In the genomic region with DNA sequence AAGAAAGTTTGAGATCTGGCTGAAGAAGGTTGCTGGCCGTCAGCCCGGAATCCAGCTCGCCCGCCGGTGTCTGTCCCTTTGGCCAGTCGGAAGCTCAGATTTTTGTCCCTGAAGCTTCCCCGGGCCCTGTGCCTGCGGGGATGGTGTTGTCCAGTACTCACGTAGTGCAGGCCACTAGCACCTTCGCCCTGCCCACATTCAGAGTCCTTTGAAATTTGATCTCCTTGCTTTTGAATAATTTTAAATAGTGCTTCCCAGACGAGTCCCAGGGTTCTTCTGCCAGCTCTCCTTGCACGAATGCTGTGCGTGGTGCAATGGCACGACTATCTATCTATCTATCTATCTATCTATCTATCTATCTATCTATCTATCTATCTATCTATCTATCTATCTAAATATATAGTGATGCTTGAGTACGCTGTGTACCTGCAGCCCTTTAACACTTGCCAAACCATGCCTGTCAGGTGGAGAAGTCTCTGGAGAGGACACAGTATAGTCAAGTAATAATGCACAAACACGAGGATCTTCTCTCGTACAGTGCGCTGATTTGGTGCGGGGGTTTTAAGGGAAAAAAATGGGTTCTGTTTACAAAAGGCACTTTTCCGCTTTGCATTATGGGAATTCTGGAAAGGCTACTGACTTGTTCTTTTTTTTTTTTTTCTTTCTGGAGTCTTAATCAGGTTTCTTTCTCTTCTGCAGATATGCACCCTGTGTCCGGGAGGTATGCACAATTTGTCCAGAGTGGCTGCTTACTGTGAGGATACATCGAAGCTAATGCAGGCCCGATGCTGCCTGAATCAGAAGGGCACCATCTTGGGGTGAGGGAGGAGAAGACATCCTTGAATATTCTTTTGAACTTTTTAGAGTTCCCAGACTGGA, we compare ENCODE assay signal across 8 mouse cellular contexts. TPM values are rescaled to one million over a fixed set of nuclear protein-coding genes. Genes with fewer than 3 reads are reported as not detected.
A peak's percentile ranks its signal among the peaks of the same experiment; 100 is the strongest.
DNase-seq lines count a peak whose midpoint lies in the region; ATAC-seq and TF ChIP-seq lines count a peak whose summit lies in the region.

A gene (minus strand): TSS at position 162 of the 879 bp plus-strand sequence.

- in situ Hi-C loops in CH12.LX (cut with MboI; ENCODE audit: low pct_ligation_motif_present, low pct_unique_long_range_greater_than_20kb, low sequenced_read_pairs): no loop called here

- peak within 1 kb of the TSS; percentile 86 for H3K4me2 ChIP-seq in CH12.LX (ENCODE audit: insufficient read depth, low read depth, poor library complexity, severe bottlenecking)
- peak within 1 kb of the TSS; percentile 83 for H3K4me2 ChIP-seq in embryonic facial prominence, embryonic 13.5 days
- peak within 1 kb of the TSS; percentile 94 for H3K4me2 ChIP-seq in heart, postnatal 0 days (ENCODE audit: low read depth, low read length)
- peak within 1 kb of the TSS; percentile 96 for H3K4me2 ChIP-seq in liver, embryonic 16.5 days (ENCODE audit: low read depth, low read length)
- peak within 1 kb of the TSS; percentile 73 for H3K4me2 ChIP-seq in neural tube, embryonic 12.5 days (replicated peaks)

- DNase-seq in CH12.LX (ENCODE audit: extremely low read depth): peak; percentile 74
- DNase-seq in adrenal gland, postnatal 25 days: no peak
- peak; percentile 78 for DNase-seq in heart, postnatal 0 days (ENCODE audit: low spot score)
- DNase-seq in kidney, postnatal 36 days: peak; percentile 57 to 58
- peak; percentile 53 for DNase-seq in thymus, postnatal 25 days

- no peak for TF ChIP-seq RAD21 in CH12.LX (IDR thresholded peaks at IDR 0.05; ENCODE audit: low read depth, low read length)

- H3K79me2 ChIP-seq in CH12.LX (replicated peaks; ENCODE audit: control insufficient read depth, extremely low read depth, insufficient read depth, poor library complexity, severe bottlenecking): peaks cover 3% of the 10 kb centered on the region; the same call in 1 of the 2 replicates

- H3K36me3 ChIP-seq in CH12.LX (replicated peaks in 1 of 2; ENCODE audit: control insufficient read depth in 1 of 2, insufficient read depth in 1 of 2, low read length in 1 of 2): peaks cover 9 to 29% of the 10 kb centered on the region in 2 experiments
- peaks cover 10% of the 10 kb centered on the region for H3K36me3 ChIP-seq in embryonic facial prominence, embryonic 13.5 days
- H3K36me3 ChIP-seq in heart, postnatal 0 days (replicated peaks; ENCODE audit: control insufficient read depth, insufficient read depth, low read length): 0 out of 2 replicates have a peak, but pooled peaks cover 18% of the 10 kb centered on the region
- no peaks in the 10 kb centered on the region for H3K36me3 ChIP-seq in liver, embryonic 16.5 days (ENCODE audit: control insufficient read depth, insufficient read depth)
- H3K36me3 ChIP-seq in neural tube, embryonic 12.5 days: peaks cover 7% of the 10 kb centered on the region; the same call in 1 of the 2 replicates

- TF ChIP-seq EP300 in CH12.LX (IDR thresholded peaks at IDR 0.05; ENCODE audit: low read length): no peak
- no peak for TF ChIP-seq EP300 in heart, postnatal 0 days (IDR thresholded peaks at IDR 0.05; ENCODE audit: low read depth)

- H3K27ac ChIP-seq in CH12.LX (ENCODE audit: insufficient read depth, low read depth): peak within 1 kb of the TSS; percentile 76
- peak within 1 kb of the TSS; percentile 92 for H3K27ac ChIP-seq in embryonic facial prominence, embryonic 13.5 days
- H3K27ac ChIP-seq in heart, postnatal 0 days (ENCODE audit: low read depth): peak within 1 kb of the TSS; percentile 98
- peak within 1 kb of the TSS; percentile 93 for H3K27ac ChIP-seq in liver, embryonic 16.5 days (ENCODE audit: low read length)
- H3K27ac ChIP-seq in neural tube, embryonic 12.5 days: peak within 1 kb of the TSS; percentile 82

- H3K4me3 ChIP-seq in CH12.LX (replicated peaks in 1 of 3; ENCODE audit: low read depth in 2 of 3, low read length in 2 of 3, poor library complexity in 1 of 3): peak within 1 kb of the TSS; percentile 78 to 89 (median 89)
- H3K4me3 ChIP-seq in embryonic facial prominence, embryonic 13.5 days: peak within 1 kb of the TSS; percentile 76
- H3K4me3 ChIP-seq in heart, postnatal 0 days (ENCODE audit: low read depth, low read length): peak within 1 kb of the TSS; percentile 83
- peak within 1 kb of the TSS; percentile 92 for H3K4me3 ChIP-seq in liver, embryonic 16.5 days (ENCODE audit: low read depth, low read length)
- H3K4me3 ChIP-seq in neural tube, embryonic 12.5 days: peak within 1 kb of the TSS; percentile 67

- 0 out of 2 replicates have a peak, but pooled peaks have one; percentile 5 for ATAC-seq in embryonic facial prominence, embryonic 13.5 days (ENCODE audit: insufficient number of reproducible peaks, insufficient read depth, low FRiP score, low TSS enrichment, low read depth)
- peak; percentile 59 for ATAC-seq in heart, postnatal 0 days (ENCODE audit: insufficient read depth, low read depth)
- peak; percentile 17 for ATAC-seq in liver, embryonic 16.5 days (ENCODE audit: low read depth)
- peak; percentile 44 for ATAC-seq in neural tube, embryonic 12.5 days (ENCODE audit: low FRiP score, low read depth)

- no peaks in the 10 kb centered on the region for H3K9me3 ChIP-seq in CH12.LX (replicated peaks; ENCODE audit: low read length)
- H3K9me3 ChIP-seq in embryonic facial prominence, embryonic 13.5 days: no peaks in the 10 kb centered on the region
- H3K9me3 ChIP-seq in heart, postnatal 0 days (replicated peaks; ENCODE audit: control insufficient read depth, low read length): no peaks in the 10 kb centered on the region
- no peaks in the 10 kb centered on the region for H3K9me3 ChIP-seq in liver, embryonic 16.5 days (replicated peaks; ENCODE audit: control insufficient read depth, low read length)
- H3K9me3 ChIP-seq in neural tube, embryonic 12.5 days: no peaks in the 10 kb centered on the region

- H3K27me3 ChIP-seq in CH12.LX (replicated peaks): no peaks in the 10 kb centered on the region
- H3K27me3 ChIP-seq in embryonic facial prominence, embryonic 13.5 days: no peaks in the 10 kb centered on the region
- no peaks in the 10 kb centered on the region for H3K27me3 ChIP-seq in heart, postnatal 0 days (ENCODE audit: control insufficient read depth, insufficient read depth, low read length)
- no peaks in the 10 kb centered on the region for H3K27me3 ChIP-seq in liver, embryonic 16.5 days (ENCODE audit: control insufficient read depth, insufficient read depth, low read depth, low read length)
- H3K27me3 ChIP-seq in neural tube, embryonic 12.5 days (replicated peaks): no peaks in the 10 kb centered on the region

- peak within 1 kb of the TSS; percentile 83 for H3K9ac ChIP-seq in CH12.LX (ENCODE audit: insufficient read depth, low read depth)
- H3K9ac ChIP-seq in embryonic facial prominence, embryonic 13.5 days: peak within 1 kb of the TSS; percentile 91
- H3K9ac ChIP-seq in heart, postnatal 0 days (replicated peaks; ENCODE audit: low read depth, low read length): peak within 1 kb of the TSS; percentile 86
- peak within 1 kb of the TSS; percentile 92 for H3K9ac ChIP-seq in liver, embryonic 16.5 days (ENCODE audit: low read depth, low read length)
- peak within 1 kb of the TSS; percentile 80 for H3K9ac ChIP-seq in neural tube, embryonic 12.5 days

- under 1% methylated on average over 23 of the region's 23 CpGs for WGBS in embryonic facial prominence, embryonic 13.5 days
- WGBS in heart, postnatal 0 days: under 1% methylated on average over 23 of the region's 23 CpGs
- WGBS in liver, embryonic 16.5 days (ENCODE audit: insufficient replicate concordance): under 1% methylated on average over 23 of the region's 23 CpGs
- WGBS in neural tube, embryonic 12.5 days: under 1% methylated on average over 23 of the region's 23 CpGs

- dilution Hi-C loops in CH12.LX (cut with MboI; ENCODE audit: extremely low pct_ligation_motif_present, extremely low pct_unique_long_range_greater_than_20kb, low sequenced_read_pairs): no loop called here

- TF ChIP-seq POLR2A in CH12.LX (IDR thresholded peaks at IDR 0.05; ENCODE audit: low read depth, low read length): no peak

- peak; percentile 26 to 67; a peak in 2 of 4 replicates for TF ChIP-seq CTCF in CH12.LX (conservative IDR thresholded peaks at IDR 0.05 in 1 of 2, IDR thresholded peaks at IDR 0.05 in 1 of 2; ENCODE audit: low read depth in 2 of 2, low read length in 2 of 2)
- TF ChIP-seq CTCF in heart, postnatal 0 days (IDR thresholded peaks at IDR 0.05; ENCODE audit: low read depth): peak; percentile 63

- H3K4me1 ChIP-seq in CH12.LX (ENCODE audit: control insufficient read depth in 1 of 2, insufficient read depth in 2 of 2): peaks cover 0 to 30% of the 10 kb centered on the region in 2 experiments; a peak in 2 of 4 replicates
- H3K4me1 ChIP-seq in embryonic facial prominence, embryonic 13.5 days: peaks cover 12% of the 10 kb centered on the region
- H3K4me1 ChIP-seq in heart, postnatal 0 days (ENCODE audit: control insufficient read depth, insufficient read depth): peaks cover 6% of the 10 kb centered on the region; the same call in 1 of the 2 replicates
- H3K4me1 ChIP-seq in liver, embryonic 16.5 days (ENCODE audit: control insufficient read depth, low read depth, low read length): peaks cover 18% of the 10 kb centered on the region
- peaks cover 7% of the 10 kb centered on the region for H3K4me1 ChIP-seq in neural tube, embryonic 12.5 days

TF ChIP-seq in CH12.LX, 34 proteins besides CTCF, POLR2A, EP300 and RAD21 (continues in another document):
- TF ChIP-seq ZKSCAN1 (IDR thresholded peaks at IDR 0.05; ENCODE audit: borderline replicate concordance, low read depth, low read length): no peak
- no peak for TF ChIP-seq RCOR1 (conservative IDR thresholded peaks at IDR 0.05; ENCODE audit: low read depth, low read length)
- no peak for TF ChIP-seq MAZ (IDR thresholded peaks at IDR 0.05; ENCODE audit: low read depth, low read length)
- no peak for TF ChIP-seq USF1 (IDR thresholded peaks at IDR 0.05; ENCODE audit: low read depth, low read length)
- TF ChIP-seq MAX (IDR thresholded peaks at IDR 0.05; ENCODE audit: low read length): no peak
- peak; percentile 9; the same call in 1 of the 2 replicates for TF ChIP-seq TBP (conservative IDR thresholded peaks at IDR 0.05; ENCODE audit: low read depth, low read length)
- TF ChIP-seq JUND (conservative IDR thresholded peaks at IDR 0.05; ENCODE audit: low read depth, low read length): no peak
- no peak for TF ChIP-seq TCF12 (IDR thresholded peaks at IDR 0.05; ENCODE audit: low read depth, low read length)
- TF ChIP-seq SIN3A (IDR thresholded peaks at IDR 0.05; ENCODE audit: low read length): peak; percentile 26; the same call in 1 of the 2 replicates

RNA-seq across cellular contexts. Expression of the gene that starts here (rescaled TPM):
- total RNA-seq in CH12.LX (2012; rRNA removed) (10.9 and 15.4 TPM in 2 replicates), CH12.LX (2014; rRNA removed) (8.9 and 9.0 TPM in 2 replicates)
- polyA plus RNA-seq in CH12.LX (2012; ENCODE audit: insufficient read length, low read depth): 17.1 and 18.6 TPM in 2 replicates
- total RNA-seq in adrenal gland, postnatal 25 days (2021): 26.4 and 32.1 TPM in 2 replicates
- 10.2 and 11.8 TPM in 2 replicates for polyA plus RNA-seq in embryonic facial prominence, embryonic 13.5 days (2015; fragmentation: Nextera tagmentation; extraction: Ambion mirVana)
- 7.1 and 7.7 TPM in 2 replicates for total RNA-seq in heart, postnatal 0 days (2014; rRNA removed; ENCODE audit: low replicate concordance)
- polyA plus RNA-seq in heart, postnatal 0 days (2015; fragmentation: Nextera tagmentation; extraction: Ambion mirVana): 5.2 and 5.5 TPM in 2 replicates
- 3.1 and 4.8 TPM in 2 replicates for polyA plus RNA-seq in liver, embryonic 16.5 days (2015; fragmentation: Nextera tagmentation; extraction: Ambion mirVana)
- 11.0 and 12.2 TPM in 2 replicates for polyA plus RNA-seq in neural tube, embryonic 12.5 days (2016; fragmentation: Nextera tagmentation; extraction: Ambion mirVana)

Comparison
In these comparisons a context has a peak if more than half of its experiments do, and no peak if none do; other contexts are left out.
1. ATAC-seq: peak in every context shown above with its lines; median percentile 59 in heart, postnatal 0 days; 44 in neural tube, embryonic 12.5 days; 17 in liver, embryonic 16.5 days; 5 in embryonic facial prominence, embryonic 13.5 days.